Mouse (Mus musculus): ENCODE results near the gene Ncoa4.

DNA sequence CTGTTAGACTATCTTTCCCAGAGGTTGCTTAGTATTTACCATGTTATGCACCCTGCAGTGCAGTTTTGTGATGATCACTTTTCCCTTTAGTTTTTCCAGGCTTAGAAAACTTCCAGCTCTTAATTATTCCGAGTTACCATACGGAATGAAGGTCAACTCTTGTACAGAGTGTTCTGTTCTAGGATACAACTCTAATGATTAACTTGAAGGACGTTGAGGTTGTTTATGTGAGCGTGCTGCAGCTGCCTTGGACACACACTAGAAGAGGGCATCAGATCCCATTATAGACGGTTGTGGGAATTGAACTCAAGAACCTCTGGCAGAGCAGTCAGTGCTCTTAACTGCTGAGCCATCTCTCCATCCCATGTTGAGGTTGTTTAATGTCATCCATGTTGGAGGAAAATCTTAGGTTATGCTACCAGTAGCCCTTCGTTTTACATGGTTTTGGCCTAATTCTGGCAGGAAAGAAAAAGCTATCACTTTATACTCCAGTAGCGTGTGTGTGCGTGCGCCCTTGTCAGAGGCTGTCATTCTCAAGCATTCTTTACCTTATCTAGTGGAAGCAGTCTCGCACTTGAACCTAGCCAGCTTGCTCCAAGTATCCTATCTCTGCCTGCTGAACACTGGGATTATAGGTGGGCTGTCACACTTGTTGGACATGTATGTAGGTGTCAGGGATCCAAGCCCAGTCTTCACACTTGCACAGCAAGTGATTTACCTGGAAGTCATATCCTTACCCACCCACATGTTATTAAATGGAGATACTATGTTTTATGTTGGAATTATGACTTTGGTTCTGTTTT, 19.9 kb downstream of the Ncoa4 start:
- TF ChIP-seq CTCF (IDR thresholded peaks at IDR 0.05; ENCODE audit: borderline replicate concordance, extremely low read depth, insufficient read depth, insufficient read length) (no peak), POLR2A (IDR thresholded peaks at IDR 0.05; ENCODE audit: borderline replicate concordance, extremely low read depth, insufficient read depth, insufficient read length, poor library complexity, severe bottlenecking) (no peak)
